Mouse (Mus musculus): ENCODE data around the gene Irf6.

DNA sequence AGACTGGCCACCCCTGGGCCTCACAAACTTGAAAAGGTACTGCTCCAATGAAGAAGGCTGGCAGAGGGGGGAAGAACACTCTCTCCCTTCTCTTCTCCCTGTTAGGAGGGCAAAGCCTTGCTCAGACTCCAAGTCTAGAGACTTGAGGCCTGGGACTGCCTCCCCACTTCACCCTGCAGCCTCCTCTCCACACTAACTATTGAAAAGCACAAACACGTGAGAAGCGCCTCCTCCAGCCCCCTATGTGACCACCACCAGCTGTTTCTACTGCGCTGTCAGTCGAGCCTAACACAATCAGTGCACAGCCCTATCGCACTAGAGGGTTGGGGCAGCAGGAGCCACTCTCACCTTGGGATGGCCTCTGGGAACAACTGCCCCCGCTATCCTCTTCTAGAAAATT lies 29.6 kb upstream of the Irf6 start:
- no peak for TF ChIP-seq CTCF (IDR thresholded peaks at IDR 0.05; ENCODE audit: borderline replicate concordance, extremely low read depth, insufficient read depth, insufficient read length)
- TF ChIP-seq POLR2A (IDR thresholded peaks at IDR 0.05; ENCODE audit: borderline replicate concordance, extremely low read depth, insufficient read depth, insufficient read length, poor library complexity, severe bottlenecking), result no peak

Data from brain, embryonic 14.5 days (tissue).